Mouse (Mus musculus): ENCODE results near the gene Intu.

GRCm38 (mm10) chr3:40534141-40534540 is 3.1 kb downstream of the Intu start:
- TF ChIP-seq CTCF (IDR thresholded peaks at IDR 0.05; ENCODE audit: low read depth): no peak
- no peak for TF ChIP-seq EP300 (IDR thresholded peaks at IDR 0.05; ENCODE audit: low read depth)
